Mouse (Mus musculus): Measurements from ENCODE around the gene Bcl2. TPM values are rescaled to one million over a fixed set of nuclear protein-coding genes. Genes with fewer than 3 reads are reported as not detected.
A peak's percentile ranks its signal among the peaks of the same experiment; 100 is the strongest.

Gene Bcl2
- total and polyA plus RNA-seq, 2 experiments from 2014 or later: 9.8 to 13.1 TPM

DNA sequence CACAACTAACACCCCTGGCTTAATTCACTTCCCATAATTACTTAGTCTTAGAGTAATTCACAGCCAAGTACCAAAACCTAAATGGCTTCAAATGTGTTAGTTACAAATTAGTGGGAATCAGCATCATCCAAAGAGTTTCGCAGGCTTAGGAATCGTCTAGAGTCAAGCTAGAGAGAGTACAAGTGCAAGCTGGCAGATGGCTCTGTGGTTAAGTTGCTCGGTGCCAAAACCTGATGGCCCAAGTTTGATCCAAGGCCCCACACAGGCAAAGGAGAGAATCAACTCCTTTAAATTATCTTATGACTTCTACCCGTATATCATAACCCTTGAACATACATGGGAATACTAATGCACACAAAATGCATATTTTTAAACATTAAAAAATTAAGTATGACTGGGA is 210.7 kb downstream of the Bcl2 start:
- no peak overlapping the region for H3K9ac ChIP-seq (replicated peaks; ENCODE audit: low read length)
- H3K4me2 ChIP-seq (ENCODE audit: low read depth, low read length): no peak overlapping the region
- DNase-seq (ENCODE audit: low spot score) (peak; percentile 28), ATAC-seq (no peak)
- no peaks in the 10 kb centered on the region for H3K9me3 ChIP-seq (ENCODE audit: low read length)
- H3K4me3 ChIP-seq (ENCODE audit: low read length): no peak overlapping the region
- H3K27ac ChIP-seq: no peak overlapping the region
- H3K27me3 ChIP-seq (ENCODE audit: insufficient read depth, low read length): no peaks in the 10 kb centered on the region
- no peak for TF ChIP-seq CTCF (IDR thresholded peaks at IDR 0.05; ENCODE audit: low read depth)
- no peaks in the 10 kb centered on the region for H3K36me3 ChIP-seq (ENCODE audit: insufficient read depth, low read length)
- no peaks in the 10 kb centered on the region for H3K4me1 ChIP-seq (ENCODE audit: insufficient read depth, low read length)
- WGBS: 64% methylated on average over 4 of the region's 4 CpGs

DNA sequence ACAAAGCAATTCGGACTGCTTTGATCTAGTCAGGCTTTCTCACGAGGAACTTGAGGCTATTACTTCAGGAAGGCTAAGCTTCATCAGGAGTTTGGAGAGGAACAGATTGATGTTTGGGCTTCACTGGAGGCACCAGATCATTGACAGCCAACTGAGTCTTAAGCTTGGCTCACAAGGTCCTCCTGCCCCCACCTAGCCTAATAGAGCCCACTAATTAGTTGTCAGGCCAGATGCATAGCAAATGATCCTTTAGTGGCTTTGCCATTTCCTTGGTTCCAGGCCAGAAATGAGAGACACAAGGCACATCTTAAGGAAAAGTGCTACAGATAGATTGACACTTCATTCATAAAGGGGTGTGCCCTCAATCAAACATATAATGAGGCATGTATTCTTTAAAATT is 216.1 kb downstream of the Bcl2 start:
- ATAC-seq (peak; percentile 62; the same call in 1 of the 2 replicates), DNase-seq (ENCODE audit: low spot score) (peak; percentile 68)
- Histone ChIP-seq H3K4me3 (ENCODE audit: low read length) (no peak overlapping the region), H3K4me1 (ENCODE audit: insufficient read depth, low read length) (no peaks in the 10 kb centered on the region), H3K9ac (replicated peaks; ENCODE audit: low read length) (no peak overlapping the region), H3K27me3 (ENCODE audit: insufficient read depth, low read length) (no peaks in the 10 kb centered on the region), H3K9me3 (ENCODE audit: low read length) (no peaks in the 10 kb centered on the region), H3K4me2 (ENCODE audit: low read depth, low read length) (no peak overlapping the region), H3K36me3 (ENCODE audit: insufficient read depth, low read length) (no peaks in the 10 kb centered on the region), H3K27ac (no peak overlapping the region)
- no peak for TF ChIP-seq CTCF (IDR thresholded peaks at IDR 0.05; ENCODE audit: low read depth)
- 56% methylated on average over 2 of the region's 2 CpGs for WGBS

Small RNA genes within 50 kb of the gene (microRNA-seq; reads per million reads assigned to microRNA genes)
- 0 reads per million in 2 experiments for gene Mir3473f

Other genes starting within 250 kb of the Bcl2 start
- 8.9 and 9.1 TPM in 2 replicates for gene Kdsr, start 45.5 kb upstream of the Bcl2 start, total RNA-seq (2014; rRNA removed)
- gene Kdsr, start 45.5 kb upstream of the Bcl2 start, polyA plus RNA-seq (2015; fragmentation: Nextera tagmentation; extraction: Ambion mirVana): 17.2 and 17.6 TPM in 2 replicates
- gene Vps4b, start 82.5 kb upstream of the Bcl2 start, total RNA-seq (2014; rRNA removed): 13.2 and 18.7 TPM in 2 replicates
- 20.3 and 28.0 TPM in 2 replicates for gene Vps4b, start 82.5 kb upstream of the Bcl2 start, polyA plus RNA-seq (2015; fragmentation: Nextera tagmentation; extraction: Ambion mirVana)
- gene Serpinb5, start 146.9 kb upstream of the Bcl2 start, total RNA-seq (2014; rRNA removed): 0.05 TPM in 1 of 2 replicates, not detected in the other
- 0.15 and 0.38 TPM in 2 replicates for gene Serpinb5, start 146.9 kb upstream of the Bcl2 start, polyA plus RNA-seq (2015; fragmentation: Nextera tagmentation; extraction: Ambion mirVana)
- 0.43 TPM in 1 of 2 replicates, not detected in the other for gene Serpinb12, start 220.2 kb upstream of the Bcl2 start, total RNA-seq (2014; rRNA removed)
- gene Serpinb12, start 220.2 kb upstream of the Bcl2 start, polyA plus RNA-seq (2015; fragmentation: Nextera tagmentation; extraction: Ambion mirVana): 0.14 TPM in 1 of 2 replicates, not detected in the other

Data from hindbrain, postnatal 0 days (tissue).